Mouse (Mus musculus) lung, embryonic 16.5 days (tissue): ENCODE data around the gene Fbxo21. TPM values are rescaled to one million over a fixed set of nuclear protein-coding genes. Genes with fewer than 3 reads are reported as not detected.

Experiments used
- ATAC-seq: fragments of 200-750 bp; cut with Nextera tagmentation; 2 replicates; pipeline ENCODE4 v1.8.0; 2017; ENCODE audit warnings: low read depth, mild to moderate bottlenecking, moderate library complexity
- H3K27ac ChIP-seq: fragments of 300-500 bp; sonication (generic); 2 replicates; pipeline ENCODE4 v1.5.1; 2014; ENCODE audit warnings: mild to moderate bottlenecking, control low read depth, low read length
- H3K27me3 ChIP-seq: fragments of 300-500 bp; sonication (generic); 2 replicates; pipeline ENCODE4 v1.6.1; 2014; ENCODE audit warnings: low read depth, low read length, mixed read lengths; ENCODE audit not compliant: control insufficient read depth, insufficient read depth
- H3K36me3 ChIP-seq: fragments of 300-500 bp; sonication (generic); 2 replicates; pipeline ENCODE4 v1.6.1; 2014; ENCODE audit warnings: low read length; ENCODE audit not compliant: control insufficient read depth, insufficient read depth
- H3K4me1 ChIP-seq: fragments of 300-500 bp; sonication (generic); replicated peaks from 2 replicates; pipeline ENCODE4 v1.6.1; 2014; ENCODE audit warnings: low read length, mixed read lengths; ENCODE audit not compliant: control insufficient read depth, insufficient read depth
- H3K4me2 ChIP-seq: fragments of 300-500 bp; sonication (generic); 2 replicates; pipeline ENCODE4 v1.6.1; 2014; ENCODE audit warnings: low read depth, low read length, control low read depth
- H3K4me3 ChIP-seq: fragments of 300-500 bp; sonication (generic); 2 replicates; pipeline ENCODE4 v1.5.1; 2014; ENCODE audit warnings: mild to moderate bottlenecking, low read length, control low read depth
- H3K9ac ChIP-seq: fragments of 300-500 bp; sonication (generic); 2 replicates; pipeline ENCODE4 v1.6.1; 2014; ENCODE audit warnings: low read length, control low read depth
- H3K9me3 ChIP-seq: fragments of 300-500 bp; sonication (generic); 2 replicates; pipeline ENCODE4 v1.6.1; 2016; ENCODE audit warnings: low read length; ENCODE audit not compliant: control insufficient read depth
- WGBS: fragments of 180-500 bp; shearing (Covaris S2); extraction: QIAGEN DNeasy Blood & Tissue Kit; methylation state at CpG from one replicate; pipeline ENCODE4 v1.1.7; 2014; 5-methylcytosine and 5-hydroxymethylcytosine counted together
- polyA plus RNA-seq: library from polyadenylated mRNA; unstranded; fragments of >200 nt; fragmentation: Nextera tagmentation; extraction: Ambion mirVana; gene quantifications from 2 replicates; pipeline ENCODE4 v1.2.1, GENCODE M21; 2015

Gene Fbxo21
- polyA plus RNA-seq, 1 experiment from 2014 or later: 48.2 TPM

DNA sequence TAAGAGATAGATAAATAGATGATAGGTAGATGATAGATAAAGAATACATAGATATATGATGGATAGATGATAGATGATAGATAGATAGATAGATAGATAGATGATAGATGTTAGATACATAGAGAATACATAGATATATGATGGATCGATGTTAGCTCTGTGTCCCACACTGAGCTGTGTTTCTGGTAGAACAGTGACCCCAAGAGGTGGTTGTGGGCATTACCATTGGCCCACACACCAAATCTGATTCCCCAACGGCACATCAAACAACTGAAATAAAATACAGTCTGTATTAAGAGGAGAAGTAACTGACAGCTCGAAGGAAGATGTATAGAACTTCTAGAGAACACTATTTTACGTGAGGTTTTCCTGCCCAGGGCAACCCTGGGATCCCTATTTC, 29.9 kb upstream of the Fbxo21 start:
- Histone ChIP-seq H3K9ac (no peak overlapping the region), H3K4me2 (no peak overlapping the region), H3K4me1 (no peaks in the 10 kb centered on the region), H3K4me3 (no peak overlapping the region), H3K36me3 (no peaks in the 10 kb centered on the region), H3K27ac (no peak overlapping the region), H3K27me3 (no peaks in the 10 kb centered on the region; the same call in 1 of the 2 replicates), H3K9me3 (no peaks in the 10 kb centered on the region)
- ATAC-seq: no peak
- 22% methylated on average over 4 of the region's 4 CpGs for WGBS

GRCm38 (mm10) chr5:117949393-117949792, 27.1 kb upstream of the Fbxo21 start:
- Histone ChIP-seq H3K27me3 (no peaks in the 10 kb centered on the region; the same call in 1 of the 2 replicates), H3K4me1 (no peaks in the 10 kb centered on the region), H3K27ac (no peak overlapping the region), H3K4me3 (no peak overlapping the region), H3K36me3 (no peaks in the 10 kb centered on the region), H3K9ac (no peak overlapping the region), H3K9me3 (no peaks in the 10 kb centered on the region), H3K4me2 (no peak overlapping the region)
- ATAC-seq: no peak
- WGBS: 67% methylated on average over 10 of the region's 10 CpGs

GRCm38 (mm10) chr5:117953893-117954292, 22.6 kb upstream of the Fbxo21 start:
- no peak for ATAC-seq
- no peak overlapping the region for H3K9ac ChIP-seq
- H3K36me3 ChIP-seq: no peaks in the 10 kb centered on the region
- no peak overlapping the region for H3K27ac ChIP-seq
- no peaks in the 10 kb centered on the region for H3K27me3 ChIP-seq
- 74% methylated on average over 12 of the region's 12 CpGs for WGBS
- no peaks in the 10 kb centered on the region for H3K9me3 ChIP-seq
- no peak overlapping the region for H3K4me3 ChIP-seq
- no peaks in the 10 kb centered on the region for H3K4me1 ChIP-seq
- no peak overlapping the region for H3K4me2 ChIP-seq

- 60% methylated on average over 1 of the region's 1 CpGs for WGBS
- no peak for ATAC-seq
Observed at GRCm38 (mm10) chr5:117954429-117954828, 22.1 kb upstream of the Fbxo21 start.

DNA sequence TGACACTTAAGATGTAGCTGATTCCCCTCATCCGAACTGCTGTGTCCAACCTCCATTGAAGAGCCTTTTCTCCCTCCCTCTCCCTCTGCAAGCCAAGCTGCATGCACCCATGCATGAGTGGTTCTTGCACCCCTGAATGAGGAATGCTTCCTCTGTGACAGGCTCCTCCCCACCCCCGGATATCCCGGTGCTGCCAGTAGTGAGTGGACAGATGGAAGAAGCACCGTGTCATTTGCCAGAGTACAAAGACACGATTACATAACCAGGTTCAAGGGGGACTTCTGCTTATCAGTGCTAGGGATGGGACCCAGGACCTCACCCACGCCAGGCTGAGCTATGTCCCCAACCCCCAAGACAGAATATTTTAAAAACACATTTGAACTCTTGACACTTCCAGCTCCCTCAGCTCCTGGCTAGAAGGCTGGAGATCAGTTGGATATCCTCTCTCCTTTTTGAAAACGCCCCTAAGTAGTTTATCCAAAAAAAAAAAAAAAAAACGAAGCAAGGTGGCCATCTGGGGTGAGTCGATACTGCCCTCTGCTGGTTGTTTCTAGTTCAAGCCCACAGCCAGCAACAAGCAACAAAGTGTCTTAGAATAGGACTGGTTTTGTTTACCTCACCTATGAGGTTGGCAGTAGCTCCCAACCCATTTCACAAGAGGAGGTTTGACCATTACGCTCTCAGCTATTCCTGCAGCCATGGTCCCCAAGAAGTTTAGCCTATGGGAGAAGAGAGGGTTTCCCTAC, 20.7 kb upstream of the Fbxo21 start:
- WGBS: 16% methylated on average over 10 of the region's 10 CpGs
- no peaks in the 10 kb centered on the region for H3K36me3 ChIP-seq
- no peak overlapping the region for H3K27ac ChIP-seq
- H3K9ac ChIP-seq: no peak overlapping the region
- ATAC-seq: 0 out of 2 replicates have a peak, but pooled peaks have one; percentile 20
- no peaks in the 10 kb centered on the region for H3K4me1 ChIP-seq
- H3K9me3 ChIP-seq: no peaks in the 10 kb centered on the region
- H3K27me3 ChIP-seq: no peaks in the 10 kb centered on the region
- H3K4me2 ChIP-seq: no peak overlapping the region
- no peak overlapping the region for H3K4me3 ChIP-seq

More at GRCm38 (mm10) chr5:117954429-117954828, 22.1 kb upstream of the Fbxo21 start:
- Histone ChIP-seq H3K4me2 (no peak overlapping the region), H3K27me3 (no peaks in the 10 kb centered on the region), H3K4me3 (no peak overlapping the region), H3K4me1 (no peaks in the 10 kb centered on the region), H3K9ac (no peak overlapping the region), H3K36me3 (no peaks in the 10 kb centered on the region), H3K9me3 (no peaks in the 10 kb centered on the region), H3K27ac (no peak overlapping the region)

GRCm38 (mm10) chr5:117964750-117965149, 11.8 kb upstream of the Fbxo21 start:
- 20% methylated on average over 9 of the region's 9 CpGs for WGBS
- Histone ChIP-seq H3K4me1 (peaks cover 11% of the 10 kb centered on the region), H3K27ac (no peak overlapping the region), H3K27me3 (no peaks in the 10 kb centered on the region), H3K36me3 (no peaks in the 10 kb centered on the region), H3K4me2 (no peak overlapping the region; the same call in 1 of the 2 replicates), H3K9me3 (no peaks in the 10 kb centered on the region), H3K4me3 (no peak overlapping the region), H3K9ac (no peak overlapping the region)
- no peak for ATAC-seq

DNA sequence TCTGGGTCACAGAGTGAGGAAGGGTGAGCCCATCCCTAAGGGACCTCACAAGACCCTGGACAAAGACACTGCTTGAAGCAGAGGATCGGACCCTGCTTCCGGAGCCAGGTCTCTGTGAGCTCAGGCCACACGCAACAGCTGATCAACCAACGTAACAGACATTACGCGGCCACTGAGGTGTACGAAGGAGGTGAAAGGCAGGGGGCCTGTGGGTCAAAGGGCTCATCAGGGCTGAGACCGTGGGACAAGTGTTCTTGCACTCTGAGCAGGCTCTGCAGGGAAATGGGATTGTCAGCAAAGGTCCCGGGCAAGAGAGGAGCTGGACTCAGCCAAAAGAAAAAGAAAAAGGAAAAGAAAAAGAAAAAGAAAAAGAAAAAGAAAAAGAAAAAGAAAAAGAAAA, 9.6 kb upstream of the Fbxo21 start:
- no peaks in the 10 kb centered on the region for H3K27me3 ChIP-seq
- no peaks in the 10 kb centered on the region for H3K9me3 ChIP-seq
- no peaks in the 10 kb centered on the region for H3K36me3 ChIP-seq
- no peak for ATAC-seq
- H3K4me2 ChIP-seq: no peak overlapping the region
- 61% methylated on average over 9 of the region's 9 CpGs for WGBS
- no peak overlapping the region for H3K4me3 ChIP-seq
- peak overlapping the region; percentile 46; the same call in 1 of the 2 replicates for H3K27ac ChIP-seq
- H3K9ac ChIP-seq: 0 out of 2 replicates have a peak overlapping the region, but pooled peaks have one; percentile 11
- peaks cover 11% of the 10 kb centered on the region for H3K4me1 ChIP-seq

GRCm38 (mm10) chr5:117967659-117968069, 8.9 kb upstream of the Fbxo21 start:
- H3K4me2 ChIP-seq: no peak overlapping the region
- no peaks in the 10 kb centered on the region for H3K36me3 ChIP-seq
- no peaks in the 10 kb centered on the region for H3K27me3 ChIP-seq
- WGBS: 18% methylated on average over 4 of the region's 4 CpGs
- ATAC-seq: peak; percentile 93
- H3K9ac ChIP-seq: 0 out of 2 replicates have a peak overlapping the region, but pooled peaks have one; percentile 11
- H3K4me1 ChIP-seq: peaks cover 11% of the 10 kb centered on the region
- no peaks in the 10 kb centered on the region for H3K9me3 ChIP-seq
- H3K4me3 ChIP-seq: no peak overlapping the region
- peak overlapping the region; percentile 46; the same call in 1 of the 2 replicates for H3K27ac ChIP-seq

DNA sequence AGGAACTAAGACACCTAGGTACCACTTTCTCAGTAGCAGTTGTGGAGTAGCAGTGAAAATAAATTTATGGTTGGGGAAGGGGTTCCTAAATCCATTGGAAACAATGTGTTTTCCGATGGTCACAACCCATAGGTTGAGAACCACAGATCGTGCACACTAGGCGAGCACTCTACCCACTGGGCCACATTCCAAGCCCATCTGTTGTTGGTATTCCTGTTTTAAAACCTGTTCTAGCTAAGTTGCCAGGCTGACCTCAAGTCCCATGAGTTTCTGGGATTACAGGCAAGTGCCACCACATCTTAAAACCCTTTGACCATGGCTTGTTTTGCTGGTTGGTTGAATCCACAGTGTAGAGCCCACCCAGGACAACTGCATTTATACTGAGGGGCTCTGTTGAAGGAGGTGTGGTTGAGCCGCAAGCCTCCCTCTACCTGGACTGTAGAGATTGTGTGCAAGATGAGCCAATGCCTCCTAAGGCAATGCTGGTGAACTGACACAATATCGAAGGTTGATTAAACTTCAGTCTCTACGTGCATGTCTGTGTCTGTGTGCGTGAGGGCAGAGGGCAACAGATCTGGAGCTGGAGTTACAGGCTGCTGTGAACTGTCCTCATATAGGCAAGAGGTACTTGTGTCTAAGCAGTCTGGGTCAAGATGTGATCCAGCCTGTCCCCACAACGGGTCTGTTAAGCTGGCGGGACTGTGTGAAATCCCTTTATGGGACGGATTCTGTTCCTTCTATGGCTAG, 6.7 kb upstream of the Fbxo21 start:
- H3K27me3 ChIP-seq: no peaks in the 10 kb centered on the region
- no peaks in the 10 kb centered on the region for H3K9me3 ChIP-seq
- H3K9ac ChIP-seq: no peak overlapping the region
- H3K4me2 ChIP-seq: no peak overlapping the region
- H3K36me3 ChIP-seq: no peaks in the 10 kb centered on the region
- ATAC-seq: no peak
- no peak overlapping the region for H3K27ac ChIP-seq
- H3K4me1 ChIP-seq: peaks cover 6% of the 10 kb centered on the region
- WGBS: 83% methylated on average over 10 of the region's 10 CpGs
- H3K4me3 ChIP-seq: no peak overlapping the region
